ENCODE assay signal across 18 mouse cellular contexts in the genomic region with DNA sequence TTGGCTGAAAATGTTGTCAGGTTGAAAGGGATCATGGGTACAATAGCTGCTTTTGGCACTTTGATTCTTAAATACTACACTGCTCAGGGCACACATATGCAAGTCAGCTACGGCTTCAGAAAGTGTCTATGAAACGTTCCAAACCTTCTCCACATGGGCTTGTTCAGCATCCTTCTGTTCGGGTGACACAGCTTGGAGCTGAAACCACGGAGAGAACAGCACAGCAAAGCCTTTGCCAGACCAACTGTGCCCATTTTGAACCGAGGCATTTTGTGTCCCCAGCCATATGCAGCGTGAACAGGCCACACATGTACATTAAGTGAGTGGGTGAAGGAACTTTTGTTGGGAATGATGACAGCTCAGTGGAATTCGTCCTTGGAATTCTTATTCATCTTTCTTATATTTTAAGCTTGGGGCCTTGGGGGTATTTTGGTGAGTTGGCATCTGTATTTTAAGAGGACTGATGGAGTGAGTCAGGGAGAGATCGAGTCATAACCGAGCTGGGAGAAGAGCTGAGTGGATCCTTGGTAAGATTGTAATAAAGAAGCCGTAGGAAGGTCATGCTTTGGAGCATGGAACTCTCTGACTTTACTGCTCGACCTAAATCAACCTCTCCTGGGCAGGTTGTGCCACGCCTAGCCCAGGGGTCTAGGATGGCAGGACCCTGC.
A peak's percentile ranks its signal among the peaks of the same experiment; 100 is the strongest.
DNase-seq lines count a peak whose midpoint lies in the region.
"Had no signal": no experiment of that assay in that cellular context is flagged by ENCODE, and none has a peak within 500 bp of the region (broad histone marks: within the 10 kb centered on the region; RNA-seq: fewer than 3 reads in every experiment).

No protein-coding gene starts in this region.

- peak; percentile 28 for DNase-seq in right cerebral cortex, adult 18-20 months
- no peak for DNase-seq in right cerebral cortex, postnatal 4 days
- peak; percentile 16 for DNase-seq in brain, embryonic 18.5 days (ENCODE audit: low read depth, low spot score)
- DNase-seq in layer of hippocampus, adult 9-11 months = peak; percentile 44
- DNase-seq in right cerebral cortex, postnatal 25 days = peak; percentile 23
- DNase-seq in adipocyte (ENCODE audit: low spot score) = no peak
- no peak for DNase-seq in yolk sac, embryonic 10.5 days (ENCODE audit: low spot score)
- DNase-seq in cerebellum, adult 18-20 months = no peak
- DNase-seq: cerebellum, adult 11 months; cerebellum, postnatal 36 days; gastrocnemius, postnatal 10 days; heart, adult 2 months; kidney, adult 8-10 months; kidney, postnatal 4 days; lung, embryonic 14.5 days; midbrain, embryonic 14.5 days; retina, postnatal 1 day; thymus, postnatal 14 days had no signal

Comparison
In these comparisons a context has a peak if more than half of its experiments do, and no peak if none do; other contexts are left out.
1. DNase-seq: peak in right cerebral cortex, adult 18-20 months (single experiment), brain, embryonic 18.5 days (single experiment), layer of hippocampus, adult 9-11 months (single experiment) and right cerebral cortex, postnatal 25 days (single experiment); none in right cerebral cortex, postnatal 4 days (single experiment), adipocyte (single experiment), yolk sac, embryonic 10.5 days (single experiment) and cerebellum, adult 18-20 months (0 of 2).